Mouse (Mus musculus) T-helper 2 cell (primary cell): Measurements from ENCODE around the gene Cc2d2a.

ENCODE experiments used
- in situ Hi-C: fragments of 300-600 bp; cut with MboI, MseI; formaldehyde crosslinking; loops from one replicate; pipeline ENCODE4 v1.15.1; 2025; ENCODE audit warnings: high pct_unique_total_duplicates

Gene Cc2d2a

DNA sequence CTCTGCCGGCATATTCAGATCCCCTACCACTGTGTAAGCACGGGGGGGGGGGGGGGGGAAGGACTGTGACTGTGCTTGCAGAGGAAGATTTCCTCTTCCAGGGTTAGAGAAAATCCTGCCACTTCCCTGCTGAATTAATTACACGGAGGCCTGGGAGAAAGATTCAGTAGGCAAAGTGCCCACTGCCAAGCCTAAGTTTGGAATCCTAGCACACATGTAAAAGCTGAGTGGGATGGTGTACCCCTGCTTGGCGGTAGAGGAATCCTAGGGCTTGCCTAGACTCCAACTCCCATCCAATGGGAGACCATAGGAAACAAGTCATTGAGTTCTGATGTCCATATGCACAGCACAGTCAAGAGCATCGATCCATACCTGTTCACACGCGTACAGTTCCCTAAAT is 61.7 kb downstream of the Cc2d2a start:
- in situ Hi-C loops: no loop called here

DNA sequence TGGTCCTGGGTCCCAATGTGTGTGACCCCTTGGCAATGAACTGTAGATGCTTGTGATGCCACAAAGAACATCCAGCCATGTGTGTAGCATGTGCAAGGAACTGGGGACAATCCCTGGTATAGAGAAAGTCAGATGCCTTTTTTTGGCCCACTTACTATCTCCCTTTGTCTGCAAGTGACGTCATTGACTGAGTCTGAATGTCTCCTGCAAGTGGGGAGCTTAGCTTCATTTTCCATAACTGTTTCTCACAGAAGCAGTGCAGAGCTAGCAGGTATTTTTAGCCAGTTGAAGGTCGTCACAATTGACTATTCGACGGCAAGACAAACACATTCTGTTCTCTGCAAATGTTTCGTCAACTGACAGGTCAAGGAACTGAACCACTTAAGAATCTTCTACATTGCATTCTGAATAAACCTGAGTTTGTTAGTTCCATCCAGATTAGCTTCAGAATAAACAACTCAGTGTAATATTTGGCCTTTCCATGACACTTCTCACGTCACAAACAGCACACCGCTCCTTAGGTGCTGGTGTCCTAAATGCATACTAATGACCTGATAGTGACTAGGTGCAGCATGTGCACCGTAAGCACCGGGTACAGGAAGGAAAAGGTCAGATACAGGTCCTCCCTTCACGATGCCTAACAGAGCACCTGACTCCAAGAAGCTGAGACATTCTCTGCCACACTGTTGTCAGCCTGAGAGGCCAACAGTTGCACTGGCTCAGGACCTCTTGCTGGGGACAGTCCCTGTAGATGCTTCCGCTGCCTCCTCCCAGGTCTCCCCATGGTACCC is 66.4 kb downstream of the Cc2d2a start:
- in situ Hi-C loops: no loop called here

DNA sequence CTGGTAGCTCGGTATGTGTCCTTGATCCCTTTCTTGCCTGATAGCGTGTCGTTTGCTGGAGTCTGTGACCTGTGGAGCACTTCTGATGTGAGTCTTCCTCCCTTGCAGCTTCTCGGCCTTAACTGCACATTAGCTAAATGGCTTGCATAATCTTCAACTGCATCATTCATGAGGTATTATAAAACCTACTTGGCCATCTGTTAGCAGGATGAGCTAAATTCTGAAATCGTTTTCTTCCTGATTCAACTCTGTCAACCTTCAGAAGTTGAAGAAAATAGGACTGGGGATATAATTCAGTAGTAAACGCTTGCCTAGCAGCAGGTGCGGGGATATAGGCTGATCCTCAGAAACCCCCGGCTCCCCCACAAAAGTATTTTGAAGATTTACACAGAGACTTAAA is 70.2 kb downstream of the Cc2d2a start:
- in situ Hi-C loops: no loop called here

DNA sequence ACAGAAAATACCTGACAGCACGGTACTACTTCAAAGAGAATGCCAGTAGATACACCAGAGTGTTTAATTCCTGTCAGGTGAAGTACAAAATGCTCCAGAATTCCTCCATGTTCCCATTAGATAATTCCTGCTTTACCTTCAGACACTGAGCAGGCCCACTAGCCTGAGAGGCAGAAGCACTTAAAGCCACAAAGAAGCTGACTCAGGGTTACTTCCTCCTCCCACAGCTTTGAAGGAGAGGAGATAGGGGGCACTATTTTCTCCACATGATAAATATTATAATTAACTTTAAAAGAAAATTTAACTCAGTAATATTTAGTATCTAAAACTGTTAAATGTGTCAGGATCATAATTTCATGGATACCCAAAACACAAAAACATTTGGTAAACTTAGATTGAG is 82.0 kb downstream of the Cc2d2a start:
- in situ Hi-C loops: no loop called here

DNA sequence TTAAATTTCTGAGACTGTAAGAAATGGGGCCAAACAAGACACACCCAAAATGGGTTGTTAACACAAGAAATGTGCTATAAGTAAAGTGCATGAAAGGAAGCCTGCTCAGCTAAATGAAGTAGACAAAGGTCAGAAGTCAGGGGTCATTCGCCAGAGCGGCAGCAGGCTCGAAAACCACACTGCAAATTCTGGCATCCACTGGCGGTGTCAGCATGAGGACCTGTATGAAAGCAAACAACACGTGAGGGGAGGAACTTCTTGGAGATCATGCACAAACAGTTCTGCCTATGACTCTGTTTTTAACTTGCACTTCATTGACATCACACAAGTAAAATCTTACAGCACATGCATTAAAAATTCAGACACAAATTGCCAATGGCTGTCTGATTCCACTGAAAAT is 83.0 kb downstream of the Cc2d2a start:
- in situ Hi-C loops: no loop called here

DNA sequence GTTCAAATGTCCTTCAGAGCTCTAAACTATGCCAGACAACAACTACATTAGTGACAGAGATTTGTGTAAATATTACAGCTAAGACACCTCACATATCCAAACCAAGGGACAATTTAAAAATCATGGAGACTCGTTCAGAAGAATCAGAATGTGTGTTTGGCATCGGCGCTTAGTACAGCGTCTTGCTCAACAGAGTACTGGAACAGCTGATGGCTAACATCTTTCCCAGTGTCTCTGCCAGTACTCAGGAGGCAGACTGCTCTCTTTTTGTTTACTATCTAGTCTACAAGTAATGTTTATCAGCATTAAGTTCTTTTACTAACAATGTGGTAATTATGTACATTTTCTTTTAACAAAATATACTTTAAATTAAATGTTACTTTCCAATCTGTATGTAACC is 85.9 kb downstream of the Cc2d2a start:
- in situ Hi-C loops: no loop called here

DNA sequence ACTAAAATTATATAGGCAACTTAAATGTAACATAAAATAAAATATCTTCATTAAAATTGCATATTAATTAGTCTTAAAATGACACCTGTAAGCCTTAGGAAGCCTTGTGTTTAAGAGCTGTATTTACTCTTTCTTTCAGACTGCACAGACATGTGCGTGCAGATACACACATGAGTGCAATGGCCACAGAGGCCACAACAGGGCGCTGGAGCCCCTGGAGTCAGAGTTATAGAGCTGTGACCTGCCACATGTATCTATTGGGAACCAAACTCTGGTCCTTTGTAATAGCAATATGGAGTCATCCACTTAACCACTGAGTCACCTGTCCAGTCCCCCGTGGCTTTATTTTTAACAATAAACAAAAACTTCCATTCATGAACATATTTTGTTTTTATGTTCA is 86.9 kb downstream of the Cc2d2a start:
- in situ Hi-C loops: no loop called here

DNA sequence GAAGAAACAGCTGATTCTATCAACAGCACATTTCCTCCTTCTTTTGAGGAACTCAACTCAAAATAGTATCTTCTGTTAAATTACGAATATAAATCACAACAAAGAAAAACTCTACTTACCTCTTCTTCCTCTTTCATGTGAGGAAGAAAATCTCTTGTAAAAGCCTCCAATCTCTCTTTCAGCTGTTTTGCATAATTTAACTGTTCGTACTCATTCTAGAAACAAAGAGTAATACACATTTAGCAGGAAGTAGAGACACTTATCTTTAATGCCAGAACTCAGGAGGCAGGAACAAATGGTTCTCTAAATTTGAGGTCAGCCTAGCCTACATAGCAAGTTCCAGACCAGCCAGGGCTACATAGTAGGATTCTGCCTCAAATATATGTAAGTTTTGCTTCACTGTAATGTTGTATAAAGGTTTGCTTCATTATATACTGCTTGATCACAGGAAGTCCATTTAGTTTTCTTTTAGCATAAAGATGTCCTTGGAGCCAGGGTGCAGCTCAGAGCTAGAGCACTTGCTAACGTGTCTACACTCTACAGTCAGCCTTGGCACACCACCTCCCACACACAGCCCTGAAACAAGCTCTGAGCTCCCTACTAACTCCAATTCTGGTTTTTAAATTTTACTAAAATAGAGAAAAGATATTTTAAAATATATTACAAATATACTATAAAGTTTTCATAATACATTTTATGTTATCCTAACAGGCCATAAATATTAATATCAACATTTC is 108.6 kb downstream of the Cc2d2a start:
- in situ Hi-C loops: loop anchor here (10.0 kb wide), 1 partner anchor 76 kb away; no protein-coding TSS in a partner anchor

DNA sequence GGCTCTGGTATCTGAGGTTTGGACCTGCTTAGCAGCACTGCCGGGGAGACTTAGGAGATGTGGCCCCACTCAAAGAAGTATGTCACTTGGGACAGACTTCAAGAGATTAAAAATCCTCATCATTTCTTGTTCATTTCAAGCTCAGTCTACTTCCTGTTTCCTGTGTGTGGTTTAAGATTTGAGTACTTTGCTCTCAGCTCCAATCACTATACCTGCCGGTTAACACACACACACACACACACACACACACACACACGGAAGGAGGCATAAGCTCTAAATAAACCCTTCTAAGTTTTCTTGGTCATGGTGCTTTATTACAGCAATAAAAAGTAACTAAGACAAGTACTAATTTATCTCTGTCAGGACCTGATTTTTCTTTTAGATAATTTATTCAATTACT is 109.4 kb downstream of the Cc2d2a start:
- in situ Hi-C loops: loop anchor here (10.0 kb wide), 1 partner anchor 77 kb away; no protein-coding TSS in a partner anchor

DNA sequence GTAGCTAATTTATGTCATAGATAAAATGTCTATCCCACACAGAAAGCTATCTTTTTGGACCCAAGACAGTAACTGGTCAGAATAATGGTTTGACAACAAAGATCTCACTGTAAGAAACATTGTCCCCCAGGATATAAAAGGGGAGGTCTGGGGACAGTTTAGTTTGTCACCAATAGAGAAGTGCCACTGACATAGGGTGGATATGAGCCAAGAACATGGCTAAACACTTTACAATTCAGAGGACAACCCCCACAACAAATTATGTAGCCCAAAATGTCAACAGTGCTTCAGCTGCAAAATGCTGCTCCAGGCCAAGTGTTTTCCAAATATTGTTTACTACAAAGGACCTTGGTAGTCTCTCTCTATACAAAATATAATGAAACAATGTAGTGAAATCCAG is 114.3 kb downstream of the Cc2d2a start:
- in situ Hi-C loops: loop anchor here (10.0 to 25.0 kb wide), 2 partner anchors 82 to 539 kb away; partner anchors contain the start of gene Cpeb2

DNA sequence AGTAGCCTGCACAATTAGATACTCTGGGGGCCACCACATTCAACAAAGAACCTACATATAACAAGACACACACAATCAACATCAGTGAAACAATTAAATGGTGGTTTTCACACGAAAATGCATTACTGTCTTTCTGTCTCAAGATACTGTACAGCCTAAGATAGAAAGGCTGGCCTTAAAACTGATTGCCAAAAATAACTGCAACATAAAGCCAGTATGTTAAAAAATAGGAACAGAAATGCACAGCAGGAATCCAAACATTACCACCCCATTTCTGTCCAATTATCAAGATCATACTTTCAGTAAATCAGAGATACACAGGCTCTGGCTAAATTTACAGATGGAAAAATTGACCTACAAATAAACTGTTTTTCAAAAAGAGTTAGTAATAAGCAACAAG is 114.8 kb downstream of the Cc2d2a start:
- in situ Hi-C loops: loop anchor here (10.0 to 25.0 kb wide), 2 partner anchors 82 to 540 kb away; partner anchors contain the start of gene Cpeb2

DNA sequence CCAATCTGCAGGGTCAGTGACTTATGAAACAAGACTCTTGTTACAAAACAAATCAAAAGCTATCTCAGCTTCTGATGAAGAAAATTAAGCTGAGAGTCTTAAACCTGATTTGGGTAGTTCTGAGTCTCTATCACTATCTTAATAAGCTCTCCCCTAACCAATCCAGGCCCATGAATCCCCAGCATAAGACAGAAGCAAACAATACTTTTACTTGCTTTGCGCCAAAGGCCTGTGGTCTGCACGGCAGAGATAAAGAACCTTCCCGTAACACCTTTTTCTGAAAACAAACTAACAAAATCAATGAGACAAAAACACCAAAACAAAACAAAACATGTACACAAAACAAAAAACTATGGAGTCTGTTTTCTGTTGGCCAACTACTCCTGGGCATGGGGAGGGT is 116.4 kb downstream of the Cc2d2a start:
- in situ Hi-C loops: loop anchor here (10.0 to 25.0 kb wide), 2 partner anchors 84 to 541 kb away; partner anchors contain the start of gene Cpeb2

DNA sequence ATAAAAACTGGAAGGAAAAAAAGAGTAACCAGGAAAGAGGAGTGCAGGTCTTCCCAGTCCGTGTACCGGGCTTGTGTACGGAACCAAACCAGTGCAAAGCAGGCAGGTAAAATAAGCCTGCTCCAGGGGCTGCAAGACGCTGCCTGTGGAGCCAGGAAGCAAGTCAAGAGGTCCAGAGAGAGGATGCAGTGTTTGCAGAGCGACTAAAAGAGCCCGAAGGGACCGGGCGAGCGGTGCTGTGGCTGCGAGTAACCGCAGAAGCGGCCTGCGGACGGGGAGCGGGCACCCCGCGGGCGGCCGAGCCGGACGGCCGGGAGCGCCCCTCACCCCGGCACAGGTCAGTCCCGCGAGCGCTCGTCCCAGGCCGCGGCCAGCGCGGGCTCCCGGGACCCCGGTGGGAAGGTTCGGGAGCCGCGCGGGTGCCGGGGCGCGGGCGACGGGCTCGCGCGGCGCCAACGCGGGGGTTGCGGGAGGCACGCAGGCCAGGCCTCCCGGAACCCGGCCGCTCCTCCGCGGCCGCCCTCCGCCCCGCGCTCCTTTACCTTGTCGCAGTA is 119.4 kb downstream of the Cc2d2a start:
- in situ Hi-C loops: loop anchor here (25.0 kb wide), 1 partner anchor 544 kb away; the partner anchor contains the start of gene Cpeb2

DNA sequence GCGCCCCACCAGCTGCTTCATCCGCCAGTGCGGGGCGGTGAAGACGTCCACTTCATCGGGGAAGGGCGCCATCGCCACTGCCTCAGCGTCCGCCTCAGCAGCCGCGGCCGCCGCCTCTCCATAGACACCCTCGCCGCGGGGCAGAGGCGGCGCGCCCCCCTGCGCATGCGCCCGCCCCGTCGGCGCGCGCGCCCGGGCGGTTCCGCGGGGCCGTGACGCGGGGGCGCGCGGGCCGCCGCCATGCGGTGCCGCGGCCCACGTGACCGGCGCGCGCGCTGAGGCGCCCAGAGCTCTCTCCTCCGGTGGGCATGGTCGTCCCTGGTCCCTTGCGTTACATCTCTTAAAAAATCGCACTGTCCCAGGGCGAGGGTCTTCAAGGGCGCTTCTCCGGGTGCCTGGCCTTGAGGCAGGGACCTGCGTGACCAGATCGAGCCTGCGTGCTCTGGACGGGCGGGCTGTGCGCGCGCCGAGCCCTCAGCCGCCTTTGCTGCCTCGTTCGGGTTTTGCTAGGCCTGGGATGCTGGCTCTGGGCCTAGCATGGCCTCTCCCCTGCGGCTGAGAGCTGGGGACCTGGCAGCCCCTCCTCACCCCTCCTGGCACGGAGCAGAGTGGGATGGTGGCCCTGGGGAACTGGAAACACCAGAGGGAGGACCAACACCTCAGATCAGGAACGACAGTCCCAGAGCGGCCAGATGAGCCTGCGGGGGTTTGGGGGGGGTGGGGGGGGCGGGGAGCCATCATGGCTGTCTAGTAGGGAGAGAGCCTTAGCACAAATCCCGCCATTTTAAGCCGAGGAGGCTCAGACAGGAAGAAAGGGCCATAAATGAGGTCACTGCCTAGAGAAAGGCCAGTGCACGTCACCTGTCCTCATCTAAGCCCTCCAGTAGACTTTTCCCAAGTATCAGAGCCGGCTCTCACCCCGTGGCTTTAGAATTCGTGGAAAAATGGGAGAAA is 120.1 kb downstream of the Cc2d2a start:
- in situ Hi-C loops: loop anchor here (25.0 kb wide), 1 partner anchor 545 kb away; the partner anchor contains the start of gene Cpeb2

DNA sequence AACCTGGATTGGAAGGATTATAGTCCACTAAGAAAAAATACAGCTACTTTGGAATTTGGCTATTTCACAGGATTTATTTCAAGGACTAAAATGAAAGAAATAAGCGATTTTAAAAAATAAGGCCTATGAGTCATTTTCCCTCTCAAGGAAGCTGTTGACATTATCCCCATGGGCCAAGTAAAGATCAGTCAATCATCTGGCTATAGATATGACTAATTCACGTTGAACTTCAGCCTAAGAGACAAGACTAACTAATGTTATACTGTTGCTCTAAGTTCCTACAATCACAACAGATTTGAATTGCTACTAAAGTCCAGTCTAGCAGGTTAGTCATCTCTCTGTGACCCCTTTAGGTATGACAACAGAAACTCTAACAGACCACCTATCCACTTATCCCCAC is 121.8 kb downstream of the Cc2d2a start:
- in situ Hi-C loops: loop anchor here (25.0 kb wide), 1 partner anchor 547 kb away; the partner anchor contains the start of gene Cpeb2

DNA sequence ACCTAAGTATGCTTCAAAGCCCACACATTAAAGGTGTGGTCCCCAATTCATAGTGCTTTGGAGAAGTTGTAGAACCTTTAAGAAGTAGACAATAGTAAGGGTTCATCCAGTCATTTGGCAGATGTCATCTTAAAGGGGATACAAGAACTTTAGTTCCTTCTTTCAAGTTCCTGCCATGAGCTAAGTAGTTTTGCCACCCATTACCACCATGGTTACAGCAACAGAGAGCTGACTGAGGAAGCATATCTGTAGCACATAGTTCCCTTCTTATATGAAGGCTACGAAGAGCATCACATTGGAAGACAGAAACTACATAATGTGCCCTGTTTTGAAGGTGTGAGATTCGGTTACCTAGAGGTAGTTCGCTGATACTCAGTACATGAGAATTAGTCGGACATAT is 124.5 kb downstream of the Cc2d2a start:
- in situ Hi-C loops: loop anchor here (25.0 kb wide), 1 partner anchor 549 kb away; the partner anchor contains the start of gene Cpeb2

DNA sequence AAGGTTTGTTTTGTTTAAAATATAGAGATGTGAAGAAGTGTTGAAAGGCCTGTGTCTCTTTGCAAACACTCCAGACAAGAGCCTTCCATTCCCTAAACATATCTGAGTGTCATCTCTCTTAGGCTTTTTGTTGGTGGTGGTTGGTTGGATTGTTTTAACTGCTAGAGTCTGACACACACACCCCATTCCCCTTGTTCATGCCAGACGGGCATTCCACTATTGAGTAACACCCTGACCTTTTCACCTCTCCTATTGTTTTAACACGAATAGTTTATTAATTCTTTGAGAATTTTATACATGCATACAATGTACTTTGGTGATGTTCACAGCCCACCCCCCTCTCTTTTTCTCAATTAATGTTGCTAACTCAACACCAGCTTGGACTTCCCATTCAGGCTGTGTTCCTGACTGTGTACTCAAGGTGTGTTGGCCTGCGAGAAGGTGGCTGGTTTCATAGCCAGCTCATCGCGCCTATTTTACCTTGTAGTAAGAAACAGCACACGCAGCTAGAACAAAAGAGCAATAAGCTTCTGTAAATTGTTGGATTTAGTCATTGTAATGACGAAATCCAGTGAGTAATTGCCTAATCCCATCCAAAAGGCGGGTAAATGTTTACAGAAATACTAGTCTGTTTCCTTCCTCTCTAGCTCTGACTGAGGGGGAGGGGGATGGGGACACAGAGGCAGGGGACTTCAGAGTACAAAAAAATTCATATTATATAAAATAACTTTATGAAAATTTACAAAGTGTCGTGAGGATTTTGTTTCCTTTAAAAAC is 126.0 kb downstream of the Cc2d2a start:
- in situ Hi-C loops: loop anchor here (25.0 kb wide), 1 partner anchor 551 kb away; the partner anchor contains the start of gene Cpeb2
